Comparison of ENCODE assay signal across 12 mouse cellular contexts in genomic region chr5:142724265-142724664, GRCm38 (mm10). TPM values are rescaled to one million over a fixed set of nuclear protein-coding genes. Genes with fewer than 3 reads are reported as not detected.
A peak's percentile ranks its signal among the peaks of the same experiment; 100 is the strongest.
DNase-seq lines count a peak whose midpoint lies in the region; ATAC-seq and TF ChIP-seq lines count a peak whose summit lies in the region.
"Had no signal": no experiment of that assay in that cellular context is flagged by ENCODE, and none has a peak within 500 bp of the region (broad histone marks: within the 10 kb centered on the region; RNA-seq: fewer than 3 reads in every experiment).

No protein-coding gene starts in this region.

- WGBS in hindbrain, embryonic 12.5 days, result 93% methylated on average over 7 of the region's 7 CpGs
- 93% methylated on average over 7 of the region's 7 CpGs for WGBS in hindbrain, embryonic 16.5 days
- 95% methylated on average over 7 of the region's 7 CpGs for WGBS in midbrain, embryonic 11.5 days
- 88% methylated on average over 7 of the region's 7 CpGs for WGBS in midbrain, embryonic 14.5 days
- 91% methylated on average over 7 of the region's 7 CpGs for WGBS in midbrain, embryonic 15.5 days
- WGBS in midbrain, postnatal 0 days, result 93% methylated on average over 7 of the region's 7 CpGs

- TF ChIP-seq CTCF in midbrain, postnatal 0 days (IDR thresholded peaks at IDR 0.05), result no peak

- no peak for ATAC-seq in hindbrain, embryonic 12.5 days (ENCODE audit: low FRiP score)
- ATAC-seq in hindbrain, embryonic 16.5 days, result no peak
- ATAC-seq in midbrain, embryonic 11.5 days (ENCODE audit: low FRiP score), result no peak
- ATAC-seq in midbrain, embryonic 14.5 days (ENCODE audit: low FRiP score, low TSS enrichment), result no peak
- ATAC-seq in midbrain, embryonic 15.5 days (replicated peaks), result no peak
- ATAC-seq in midbrain, postnatal 0 days (ENCODE audit: low FRiP score), result no peak

- no peak overlapping the region for H3K4me2 ChIP-seq in hindbrain, embryonic 12.5 days (replicated peaks)
- H3K4me2 ChIP-seq in hindbrain, embryonic 16.5 days (ENCODE audit: low read length), result no peak overlapping the region
- no peak overlapping the region for H3K4me2 ChIP-seq in midbrain, embryonic 11.5 days
- H3K4me2 ChIP-seq in midbrain, embryonic 14.5 days (ENCODE audit: low read length), result no peak overlapping the region
- H3K4me2 ChIP-seq in midbrain, embryonic 15.5 days, result no peak overlapping the region
- H3K4me2 ChIP-seq in midbrain, postnatal 0 days (ENCODE audit: low read depth, low read length, poor library complexity, severe bottlenecking), result no peak overlapping the region

- H3K36me3 ChIP-seq in hindbrain, embryonic 12.5 days, result peaks cover 68% of the 10 kb centered on the region
- peaks cover 36% of the 10 kb centered on the region for H3K36me3 ChIP-seq in hindbrain, embryonic 16.5 days (ENCODE audit: control insufficient read depth, insufficient read depth, low read length)
- peaks cover 27% of the 10 kb centered on the region for H3K36me3 ChIP-seq in midbrain, embryonic 11.5 days (ENCODE audit: control insufficient read depth, insufficient read depth, low read length)
- peaks cover 68% of the 10 kb centered on the region for H3K36me3 ChIP-seq in midbrain, embryonic 14.5 days (ENCODE audit: control insufficient read depth, insufficient read depth, low read length)
- peaks cover 49% of the 10 kb centered on the region for H3K36me3 ChIP-seq in midbrain, embryonic 15.5 days (replicated peaks)
- H3K36me3 ChIP-seq in midbrain, postnatal 0 days (ENCODE audit: insufficient read depth, low read length), result peaks cover 57% of the 10 kb centered on the region

- peak; percentile 73 for DNase-seq in midbrain, embryonic 11.5 days (ENCODE audit: low spot score, missing footprints)
- DNase-seq in midbrain, embryonic 14.5 days, result no peak
- DNase-seq in midbrain, postnatal 0 days (ENCODE audit: low spot score), result no peak
- no peak for DNase-seq in adipocyte (ENCODE audit: low spot score)
- DNase-seq: adrenal gland, adult 8-10 months; heart, postnatal 14 days had no signal

- H3K4me3 ChIP-seq in hindbrain, embryonic 12.5 days, result no peak overlapping the region
- H3K4me3 ChIP-seq in hindbrain, embryonic 16.5 days (ENCODE audit: low read length), result no peak overlapping the region
- no peak overlapping the region for H3K4me3 ChIP-seq in midbrain, embryonic 11.5 days (ENCODE audit: low read depth, low read length)
- no peak overlapping the region for H3K4me3 ChIP-seq in midbrain, embryonic 14.5 days (replicated peaks; ENCODE audit: low read depth, low read length)
- no peak overlapping the region for H3K4me3 ChIP-seq in midbrain, embryonic 15.5 days
- H3K4me3 ChIP-seq in midbrain, postnatal 0 days (ENCODE audit: low read depth, low read length), result no peak overlapping the region
- H3K4me3 ChIP-seq: heart, adult 2 months; heart, embryonic 15.5 days had no signal

- no peaks in the 10 kb centered on the region for H3K9me3 ChIP-seq in hindbrain, embryonic 12.5 days (replicated peaks)
- H3K9me3 ChIP-seq in hindbrain, embryonic 16.5 days (ENCODE audit: control insufficient read depth, low read length), result no peaks in the 10 kb centered on the region
- no peaks in the 10 kb centered on the region for H3K9me3 ChIP-seq in midbrain, embryonic 11.5 days (ENCODE audit: control insufficient read depth, low read length)
- no peaks in the 10 kb centered on the region for H3K9me3 ChIP-seq in midbrain, embryonic 14.5 days (ENCODE audit: control insufficient read depth, low read length)
- no peaks in the 10 kb centered on the region for H3K9me3 ChIP-seq in midbrain, embryonic 15.5 days
- no peaks in the 10 kb centered on the region for H3K9me3 ChIP-seq in midbrain, postnatal 0 days (ENCODE audit: low read length)
- H3K9me3 ChIP-seq: heart, embryonic 15.5 days had no signal

- H3K9ac ChIP-seq in hindbrain, embryonic 12.5 days, result no peak overlapping the region
- H3K9ac ChIP-seq in hindbrain, embryonic 16.5 days (ENCODE audit: low read depth, low read length), result no peak overlapping the region
- H3K9ac ChIP-seq in midbrain, embryonic 11.5 days (ENCODE audit: low read length), result no peak overlapping the region
- H3K9ac ChIP-seq in midbrain, embryonic 14.5 days (replicated peaks; ENCODE audit: low read length), result no peak overlapping the region
- H3K9ac ChIP-seq in midbrain, embryonic 15.5 days, result no peak overlapping the region
- H3K9ac ChIP-seq in midbrain, postnatal 0 days (replicated peaks; ENCODE audit: low read length, poor library complexity, severe bottlenecking), result no peak overlapping the region
- H3K9ac ChIP-seq: heart, embryonic 15.5 days had no signal

- H3K27me3 ChIP-seq in hindbrain, embryonic 12.5 days, result no peaks in the 10 kb centered on the region
- H3K27me3 ChIP-seq in hindbrain, embryonic 16.5 days (replicated peaks; ENCODE audit: control insufficient read depth, insufficient read depth, low read length), result no peaks in the 10 kb centered on the region
- no peaks in the 10 kb centered on the region for H3K27me3 ChIP-seq in midbrain, embryonic 11.5 days (ENCODE audit: control insufficient read depth, insufficient read depth, low read length)
- H3K27me3 ChIP-seq in midbrain, embryonic 14.5 days (ENCODE audit: control insufficient read depth, insufficient read depth, low read length), result no peaks in the 10 kb centered on the region
- no peaks in the 10 kb centered on the region for H3K27me3 ChIP-seq in midbrain, embryonic 15.5 days (replicated peaks)
- H3K27me3 ChIP-seq in midbrain, postnatal 0 days (ENCODE audit: insufficient read depth, low read length), result no peaks in the 10 kb centered on the region
- H3K27me3 ChIP-seq: heart, embryonic 15.5 days had no signal

- peak overlapping the region; percentile 8; the same call in 1 of the 2 replicates for H3K27ac ChIP-seq in hindbrain, embryonic 12.5 days
- H3K27ac ChIP-seq in hindbrain, embryonic 16.5 days (ENCODE audit: low read depth, low read length), result no peak overlapping the region
- no peak overlapping the region for H3K27ac ChIP-seq in midbrain, embryonic 11.5 days (ENCODE audit: low read depth, low read length)
- no peak overlapping the region for H3K27ac ChIP-seq in midbrain, embryonic 14.5 days (replicated peaks; ENCODE audit: low read depth, low read length)
- H3K27ac ChIP-seq in midbrain, embryonic 15.5 days, result peak overlapping the region; percentile 48; the same call in 1 of the 2 replicates
- 0 out of 2 replicates have a peak overlapping the region, but pooled peaks have one; percentile 60 for H3K27ac ChIP-seq in midbrain, postnatal 0 days (ENCODE audit: low read depth, low read length)
- H3K27ac ChIP-seq: heart, adult 2 months; heart, embryonic 15.5 days had no signal

- peaks cover 2% of the 10 kb centered on the region; the same call in 1 of the 2 replicates for H3K4me1 ChIP-seq in hindbrain, embryonic 12.5 days
- H3K4me1 ChIP-seq in hindbrain, embryonic 16.5 days (ENCODE audit: control insufficient read depth, insufficient read depth, low read depth, low read length), result peaks cover 3% of the 10 kb centered on the region
- peaks cover 3% of the 10 kb centered on the region; the same call in 1 of the 2 replicates for H3K4me1 ChIP-seq in midbrain, embryonic 11.5 days (ENCODE audit: control insufficient read depth, insufficient read depth, low read length)
- no peaks in the 10 kb centered on the region for H3K4me1 ChIP-seq in midbrain, embryonic 14.5 days (ENCODE audit: control insufficient read depth, insufficient read depth, low read length)
- peaks cover 8% of the 10 kb centered on the region for H3K4me1 ChIP-seq in midbrain, embryonic 15.5 days
- H3K4me1 ChIP-seq in midbrain, postnatal 0 days (ENCODE audit: insufficient read depth, low read length), result no peaks in the 10 kb centered on the region; the same call in 1 of the 2 replicates

RNA-seq across cellular contexts. Expression of gene Slc29a4, which starts 32.0 kb away (rescaled TPM):
- 58.5 and 60.2 TPM in 2 replicates for polyA plus RNA-seq in hindbrain, embryonic 12.5 days (2016; fragmentation: Nextera tagmentation; extraction: Ambion mirVana)
- polyA plus RNA-seq in hindbrain, embryonic 16.5 days (2015; fragmentation: Nextera tagmentation; extraction: Ambion mirVana), result 87.4 and 98.0 TPM in 2 replicates
- polyA plus RNA-seq in midbrain, embryonic 11.5 days (2014; fragmentation: Nextera tagmentation; extraction: Ambion mirVana), result 22.8 and 23.2 TPM in 2 replicates
- 78.0 and 82.6 TPM in 2 replicates for polyA plus RNA-seq in midbrain, embryonic 14.5 days (2014; fragmentation: Nextera tagmentation; extraction: Ambion mirVana)
- polyA plus RNA-seq in midbrain, embryonic 15.5 days (2015; fragmentation: Nextera tagmentation; extraction: Ambion mirVana), result 97.2 and 100 TPM in 2 replicates
- 59.8 and 67.1 TPM in 2 replicates for total RNA-seq in midbrain, postnatal 0 days (2014; rRNA removed)
- polyA plus RNA-seq in midbrain, postnatal 0 days (2015; fragmentation: Nextera tagmentation; extraction: Ambion mirVana), result 67.4 and 67.6 TPM in 2 replicates
- total RNA-seq: hematopoietic stem cell, adult 5-6 weeks had no signal

Comparison
In these comparisons a context has a peak if more than half of its experiments do, and no peak if none do; other contexts are left out.
1. H3K27ac ChIP-seq: peak in hindbrain, embryonic 12.5 days (single experiment), midbrain, embryonic 15.5 days (single experiment) and midbrain, postnatal 0 days (single experiment); none in hindbrain, embryonic 16.5 days (single experiment), midbrain, embryonic 11.5 days (single experiment) and midbrain, embryonic 14.5 days (single experiment).